Mouse (Mus musculus) heart, adult 8-10 months (tissue): ENCODE results near the gene Tgfbr3. TPM values are rescaled to one million over a fixed set of nuclear protein-coding genes. Genes with fewer than 3 reads are reported as not detected.

Experiments
- DNase-seq: peaks from one replicate; pipeline ENCODE4 v3.0.0; 2022; ENCODE audit warnings: low spot score
- total RNA-seq, 4 experiments: library from RNA; stranded (reverse); gene quantifications; 2 replicates each; pipeline ENCODE4 v1.2.4; 2022

Gene Tgfbr3
- total RNA-seq, 4 experiments from 2014 or later, result 38.5 to 48.2 (median 44.6) TPM

- DNase-seq, result no peak
Observed at GRCm38 (mm10) chr5:107112656-107113275, 176.7 kb downstream of the Tgfbr3 start.

- no peak for DNase-seq
Observed at GRCm38 (mm10) chr5:107111802-107112201, 177.6 kb downstream of the Tgfbr3 start.

- DNase-seq, result no peak
Observed at GRCm38 (mm10) chr5:107110880-107111520, 178.4 kb downstream of the Tgfbr3 start.

GRCm38 (mm10) chr5:107110089-107110879 lies 179.1 kb downstream of the Tgfbr3 start:
- DNase-seq, result no peak

GRCm38 (mm10) chr5:107109416-107109815 lies 180.0 kb downstream of the Tgfbr3 start:
- no peak for DNase-seq

- DNase-seq, result no peak
Observed at GRCm38 (mm10) chr5:107106793-107107192, 182.6 kb downstream of the Tgfbr3 start.

- DNase-seq, result no peak
Observed at GRCm38 (mm10) chr5:107106139-107106538, 183.3 kb downstream of the Tgfbr3 start.

- no peak for DNase-seq
Observed at GRCm38 (mm10) chr5:107103591-107103990, 185.8 kb downstream of the Tgfbr3 start.

- no peak for DNase-seq
Observed at GRCm38 (mm10) chr5:107102916-107103315, 186.5 kb downstream of the Tgfbr3 start.

- no peak for DNase-seq
Observed at GRCm38 (mm10) chr5:107101684-107102083, 187.7 kb downstream of the Tgfbr3 start.

GRCm38 (mm10) chr5:107101135-107101534 lies 188.3 kb downstream of the Tgfbr3 start:
- DNase-seq, result no peak

- DNase-seq, result no peak
Observed at GRCm38 (mm10) chr5:107099634-107100033, 189.8 kb downstream of the Tgfbr3 start.

GRCm38 (mm10) chr5:107099076-107099475 lies 190.4 kb downstream of the Tgfbr3 start:
- DNase-seq, result no peak

- DNase-seq, result no peak
Observed at GRCm38 (mm10) chr5:107098007-107098406, 191.4 kb downstream of the Tgfbr3 start.

GRCm38 (mm10) chr5:107097314-107097713 lies 192.1 kb downstream of the Tgfbr3 start:
- no peak for DNase-seq

GRCm38 (mm10) chr5:107094233-107094632 lies 195.2 kb downstream of the Tgfbr3 start:
- no peak for DNase-seq

GRCm38 (mm10) chr5:107093253-107093652 lies 196.2 kb downstream of the Tgfbr3 start:
- DNase-seq, result peak; percentile 62

GRCm38 (mm10) chr5:107092137-107092536 lies 197.3 kb downstream of the Tgfbr3 start:
- no peak for DNase-seq

- no peak for DNase-seq
Observed at GRCm38 (mm10) chr5:107089966-107090365, 199.5 kb downstream of the Tgfbr3 start.

GRCm38 (mm10) chr5:107087829-107088808 lies 201.3 kb downstream of the Tgfbr3 start:
- peak; percentile 88 for DNase-seq

- peak; percentile 86 for DNase-seq
Observed at GRCm38 (mm10) chr5:107087291-107087690, 202.1 kb downstream of the Tgfbr3 start.
